Mouse (Mus musculus): ENCODE results near the gene Ptprg. TPM values are rescaled to one million over a fixed set of nuclear protein-coding genes. Genes with fewer than 3 reads are reported as not detected.
A peak's percentile ranks its signal among the peaks of the same experiment; 100 is the strongest.
"Not testable (repeated sequence)": the region's sequence is repeated elsewhere in the genome, so short reads cannot be mapped to it uniquely, and the experiment has no call there.

Gene Ptprg
- polyA plus RNA-seq, 1 experiment from 2014 or later: 14.3 TPM

DNA sequence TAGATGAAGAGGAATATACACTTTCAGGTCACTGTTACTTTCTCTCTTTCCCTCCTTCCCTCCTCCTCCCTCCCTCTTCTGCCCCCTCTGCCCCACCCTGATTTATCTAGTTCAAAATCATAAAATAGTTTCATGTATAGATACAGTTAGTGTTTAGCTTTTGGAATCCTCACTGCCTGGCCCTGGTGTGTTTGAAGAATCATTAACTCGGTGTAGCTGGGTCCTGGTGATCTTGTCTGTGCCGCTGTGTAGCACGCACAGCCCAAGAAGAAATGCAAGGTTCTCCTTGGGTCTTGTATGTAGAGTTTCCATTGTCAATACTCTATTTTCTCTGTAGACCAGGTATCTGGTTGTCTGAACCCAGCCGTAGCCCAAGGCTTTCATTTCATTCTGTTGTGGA, 494.3 kb downstream of the Ptprg start:
- Histone ChIP-seq H3K4me1 (ENCODE audit: control insufficient read depth, insufficient read depth, low read length) (no peaks in the 10 kb centered on the region), H3K27ac (ENCODE audit: low read length) (no peak overlapping the region), H3K4me3 (ENCODE audit: low read length) (no peak overlapping the region), H3K36me3 (ENCODE audit: control insufficient read depth, insufficient read depth, low read length) (no peaks in the 10 kb centered on the region), H3K27me3 (replicated peaks; ENCODE audit: control insufficient read depth, insufficient read depth, low read length) (no peaks in the 10 kb centered on the region), H3K9me3 (ENCODE audit: control insufficient read depth, low read length) (no peaks in the 10 kb centered on the region), H3K9ac (ENCODE audit: low read depth, low read length) (no peak overlapping the region), H3K4me2 (ENCODE audit: low read depth, low read length) (no peak overlapping the region)
- peak; percentile 65 for ATAC-seq
- 73% methylated on average over 4 of the region's 4 CpGs for WGBS

DNA sequence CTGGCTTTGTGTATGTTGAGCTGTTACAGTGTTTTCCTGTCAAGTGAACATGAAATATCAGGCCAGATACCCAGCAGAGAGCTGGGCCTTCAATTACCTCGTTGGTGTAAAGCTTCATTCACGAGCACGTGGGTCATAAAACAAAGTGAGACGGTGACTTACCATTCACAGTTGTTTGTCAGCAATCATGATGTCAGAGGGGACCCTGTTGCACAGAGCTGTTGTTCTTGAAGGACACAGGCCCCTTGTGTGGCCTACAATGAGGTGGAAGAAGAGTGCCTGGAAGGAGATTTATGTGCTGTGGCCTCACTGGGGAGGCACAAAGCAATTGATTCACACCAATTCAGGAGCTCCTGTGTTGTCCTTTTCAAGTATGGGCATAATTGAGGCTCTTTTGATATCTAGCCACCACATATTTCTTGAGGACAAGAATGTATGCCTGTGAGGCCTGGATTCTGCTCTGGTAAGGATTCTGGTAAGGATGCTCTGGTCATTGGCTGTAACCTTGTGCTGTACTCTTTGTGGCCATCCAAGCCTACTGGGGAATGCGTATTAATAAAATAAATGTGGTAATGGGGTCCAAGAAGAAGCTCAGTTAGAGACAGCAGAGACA, 503.7 kb downstream of the Ptprg start:
- Histone ChIP-seq H3K9ac (ENCODE audit: low read depth, low read length) (no peak overlapping the region), H3K27me3 (replicated peaks; ENCODE audit: control insufficient read depth, insufficient read depth, low read length) (no peaks in the 10 kb centered on the region), H3K27ac (ENCODE audit: low read length) (no peak overlapping the region), H3K4me1 (ENCODE audit: control insufficient read depth, insufficient read depth, low read length) (no peaks in the 10 kb centered on the region), H3K4me3 (ENCODE audit: low read length) (no peak overlapping the region), H3K9me3 (ENCODE audit: control insufficient read depth, low read length) (no peaks in the 10 kb centered on the region), H3K4me2 (ENCODE audit: low read depth, low read length) (no peak overlapping the region), H3K36me3 (ENCODE audit: control insufficient read depth, insufficient read depth, low read length) (no peaks in the 10 kb centered on the region)
- 48% methylated on average over 5 of the region's 5 CpGs for WGBS
- ATAC-seq: no peak

DNA sequence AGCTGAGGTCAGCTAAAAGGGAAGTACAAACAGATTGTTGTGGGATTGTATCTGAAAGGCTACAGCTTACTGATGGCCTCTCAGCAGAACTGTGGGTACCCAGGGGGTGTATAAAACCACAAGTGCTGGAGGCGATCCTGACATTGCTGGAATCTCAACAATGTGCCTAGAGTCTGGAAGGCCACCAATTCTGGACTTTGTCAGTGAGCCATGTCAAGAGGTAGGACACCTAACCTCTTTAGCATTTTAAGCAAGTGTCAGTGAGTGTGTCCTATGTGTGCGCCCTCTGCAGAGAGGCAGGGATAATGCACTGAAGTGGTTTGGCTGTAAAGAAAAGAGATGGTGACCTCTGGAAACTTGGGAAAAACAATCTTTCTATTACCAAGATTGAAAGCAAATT, 504.5 kb downstream of the Ptprg start:
- no peaks in the 10 kb centered on the region for H3K27me3 ChIP-seq (replicated peaks; ENCODE audit: control insufficient read depth, insufficient read depth, low read length)
- no peaks in the 10 kb centered on the region for H3K9me3 ChIP-seq (ENCODE audit: control insufficient read depth, low read length)
- WGBS: 69% methylated on average over 2 of the region's 2 CpGs
- ATAC-seq: no peak
- no peaks in the 10 kb centered on the region for H3K4me1 ChIP-seq (ENCODE audit: control insufficient read depth, insufficient read depth, low read length)
- H3K9ac ChIP-seq (ENCODE audit: low read depth, low read length): no peak overlapping the region
- H3K27ac ChIP-seq (ENCODE audit: low read length): no peak overlapping the region
- H3K4me2 ChIP-seq (ENCODE audit: low read depth, low read length): no peak overlapping the region
- no peaks in the 10 kb centered on the region for H3K36me3 ChIP-seq (ENCODE audit: control insufficient read depth, insufficient read depth, low read length)
- H3K4me3 ChIP-seq (ENCODE audit: low read length): no peak overlapping the region

DNA sequence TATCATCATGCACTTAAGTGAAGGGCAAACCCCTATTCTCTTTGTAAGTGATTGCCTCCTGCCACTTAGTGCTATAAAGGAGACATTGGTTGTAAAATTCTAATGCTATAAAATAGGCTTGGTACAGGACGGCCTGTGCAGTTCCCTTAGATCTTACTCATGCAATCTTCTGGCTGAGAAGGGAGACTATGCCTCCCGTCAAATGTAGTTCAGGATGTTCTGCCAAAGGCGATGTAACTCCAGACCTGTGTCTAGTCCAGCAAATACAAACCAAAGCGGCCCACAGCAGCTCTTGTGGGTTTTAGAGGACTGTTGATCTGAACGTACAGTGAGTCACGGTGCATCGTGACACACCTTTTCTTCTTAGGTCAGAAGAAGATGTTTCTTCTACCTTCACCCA, 505.8 kb downstream of the Ptprg start:
- no peak overlapping the region for H3K4me3 ChIP-seq (ENCODE audit: low read length)
- no peak overlapping the region for H3K27ac ChIP-seq (ENCODE audit: low read length)
- no peak overlapping the region for H3K4me2 ChIP-seq (ENCODE audit: low read depth, low read length)
- H3K9ac ChIP-seq (ENCODE audit: low read depth, low read length): no peak overlapping the region
- no peaks in the 10 kb centered on the region for H3K9me3 ChIP-seq (ENCODE audit: control insufficient read depth, low read length)
- 82% methylated on average over 7 of the region's 7 CpGs for WGBS
- no peaks in the 10 kb centered on the region for H3K36me3 ChIP-seq (ENCODE audit: control insufficient read depth, insufficient read depth, low read length)
- no peaks in the 10 kb centered on the region for H3K27me3 ChIP-seq (replicated peaks; ENCODE audit: control insufficient read depth, insufficient read depth, low read length)
- H3K4me1 ChIP-seq (ENCODE audit: control insufficient read depth, insufficient read depth, low read length): no peaks in the 10 kb centered on the region
- ATAC-seq: no peak

DNA sequence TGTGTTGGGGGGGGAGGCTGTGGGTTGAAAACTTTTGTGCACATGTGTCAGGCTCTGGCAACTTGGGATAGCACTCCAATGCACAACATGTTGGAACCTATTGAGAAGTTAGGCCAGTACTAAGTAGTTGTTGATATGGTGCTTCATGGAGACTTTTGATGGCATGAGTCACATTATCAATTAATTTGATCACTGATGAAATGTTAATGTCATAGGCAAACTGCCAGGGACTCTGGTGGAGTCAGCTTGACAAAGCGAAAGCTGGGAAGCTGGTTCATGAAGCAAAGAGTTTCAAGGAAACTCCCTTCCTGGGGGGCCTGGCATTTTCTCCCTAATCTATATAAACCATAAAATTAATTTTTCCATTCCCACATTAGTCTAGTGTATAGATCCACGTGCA, 508.0 kb downstream of the Ptprg start:
- H3K4me1 ChIP-seq (ENCODE audit: control insufficient read depth, insufficient read depth, low read length); H3K36me3 ChIP-seq (ENCODE audit: control insufficient read depth, insufficient read depth, low read length); ATAC-seq; H3K4me3 ChIP-seq (ENCODE audit: low read length); H3K27me3 ChIP-seq (replicated peaks; ENCODE audit: control insufficient read depth, insufficient read depth, low read length); H3K27ac ChIP-seq (ENCODE audit: low read length); H3K9ac ChIP-seq (ENCODE audit: low read depth, low read length); H3K9me3 ChIP-seq (ENCODE audit: control insufficient read depth, low read length); H3K4me2 ChIP-seq (ENCODE audit: low read depth, low read length): not testable (repeated sequence)
- 92% methylated on average over 1 of the region's 2 CpGs for WGBS

DNA sequence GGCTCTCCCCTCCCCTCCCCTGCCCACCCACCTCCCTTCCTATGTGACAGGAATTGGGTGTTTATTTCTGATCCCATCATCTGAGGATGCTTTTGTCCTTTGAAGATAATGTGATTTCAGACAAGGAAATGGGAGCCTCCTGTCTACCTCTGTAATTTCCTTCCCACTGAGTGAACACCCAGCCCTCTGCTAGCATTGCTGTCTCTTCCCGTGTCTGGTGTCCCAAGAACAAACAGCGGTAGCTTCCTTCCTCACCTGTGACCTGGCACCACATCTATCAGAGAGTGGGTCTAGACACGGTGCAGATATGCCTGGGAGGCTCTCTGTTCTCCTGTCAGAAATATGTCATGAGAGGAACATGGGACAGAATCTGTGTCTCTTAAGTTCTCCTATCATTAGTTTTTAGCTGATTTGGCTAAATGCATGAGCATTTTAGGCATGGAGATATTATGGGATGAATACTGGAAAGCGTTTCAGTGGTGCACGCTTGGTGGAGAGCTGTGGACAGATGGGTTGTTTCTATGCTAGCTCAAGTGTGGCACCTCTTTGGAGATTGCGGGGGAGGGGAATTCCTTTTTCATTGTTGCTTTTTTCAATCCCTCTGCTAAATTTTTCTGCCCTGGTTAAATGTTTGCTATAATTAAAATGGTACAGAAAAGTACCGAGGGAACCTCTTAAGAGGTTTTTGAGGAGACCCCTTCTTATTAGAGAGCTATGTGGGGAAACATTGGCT, 509.5 kb downstream of the Ptprg start:
- no peaks in the 10 kb centered on the region for H3K36me3 ChIP-seq (ENCODE audit: control insufficient read depth, insufficient read depth, low read length)
- no peak overlapping the region for H3K4me3 ChIP-seq (ENCODE audit: low read length)
- ATAC-seq: no peak
- no peak overlapping the region for H3K9ac ChIP-seq (ENCODE audit: low read depth, low read length)
- no peak overlapping the region for H3K27ac ChIP-seq (ENCODE audit: low read length)
- H3K27me3 ChIP-seq (replicated peaks; ENCODE audit: control insufficient read depth, insufficient read depth, low read length): no peaks in the 10 kb centered on the region
- 79% methylated on average over 7 of the region's 7 CpGs for WGBS
- H3K9me3 ChIP-seq (ENCODE audit: control insufficient read depth, low read length): no peaks in the 10 kb centered on the region
- no peak overlapping the region for H3K4me2 ChIP-seq (ENCODE audit: low read depth, low read length)
- no peaks in the 10 kb centered on the region for H3K4me1 ChIP-seq (ENCODE audit: control insufficient read depth, insufficient read depth, low read length)

DNA sequence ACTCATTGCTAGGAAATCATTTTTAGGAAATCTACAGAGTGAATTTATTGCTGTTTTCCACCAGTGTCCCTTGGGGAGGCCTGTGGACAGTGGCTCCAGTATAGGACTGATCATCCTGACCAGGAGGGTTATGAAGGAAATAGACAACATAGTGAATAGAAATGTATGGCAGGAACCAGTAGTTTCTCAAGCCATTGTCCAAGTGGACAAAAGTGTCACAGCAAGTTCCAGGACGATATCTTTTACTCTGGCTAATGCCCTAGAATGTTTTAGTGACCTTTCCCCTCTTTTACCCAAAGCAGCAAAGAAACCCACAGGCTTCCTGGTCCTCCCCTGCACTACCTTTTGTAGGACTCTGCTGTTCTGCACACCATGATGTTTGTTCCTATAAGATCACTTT, 511.7 kb downstream of the Ptprg start:
- no peaks in the 10 kb centered on the region for H3K27me3 ChIP-seq (replicated peaks; ENCODE audit: control insufficient read depth, insufficient read depth, low read length)
- no peak overlapping the region for H3K27ac ChIP-seq (ENCODE audit: low read length)
- no peaks in the 10 kb centered on the region for H3K4me1 ChIP-seq (ENCODE audit: control insufficient read depth, insufficient read depth, low read length)
- 85% methylated on average over 1 of the region's 1 CpGs for WGBS
- H3K36me3 ChIP-seq (ENCODE audit: control insufficient read depth, insufficient read depth, low read length): no peaks in the 10 kb centered on the region
- no peaks in the 10 kb centered on the region for H3K9me3 ChIP-seq (ENCODE audit: control insufficient read depth, low read length)
- no peak overlapping the region for H3K4me3 ChIP-seq (ENCODE audit: low read length)
- no peak overlapping the region for H3K9ac ChIP-seq (ENCODE audit: low read depth, low read length)
- no peak overlapping the region for H3K4me2 ChIP-seq (ENCODE audit: low read depth, low read length)
- no peak for ATAC-seq

DNA sequence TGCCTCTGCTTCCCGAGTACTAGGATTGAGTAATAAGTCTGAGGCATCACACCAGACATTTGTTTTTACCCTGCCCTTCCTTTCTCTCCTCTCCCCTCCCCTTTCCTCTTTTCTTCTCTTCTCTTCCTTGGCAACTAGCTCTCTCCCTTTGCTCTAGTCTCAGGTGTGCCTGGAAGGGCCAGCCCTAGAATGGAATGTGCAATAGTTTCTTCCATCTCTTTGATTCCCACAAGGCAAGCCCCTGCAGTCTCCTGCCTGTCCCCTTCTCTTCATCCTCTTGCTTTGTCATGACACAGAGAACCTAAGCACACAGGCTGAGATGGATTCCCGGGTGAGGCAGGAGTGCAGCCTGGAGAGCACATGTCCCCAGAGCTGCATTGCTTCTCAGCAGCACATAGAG, 512.4 kb downstream of the Ptprg start:
- H3K9ac ChIP-seq (ENCODE audit: low read depth, low read length): no peak overlapping the region
- H3K4me2 ChIP-seq (ENCODE audit: low read depth, low read length): no peak overlapping the region
- H3K4me3 ChIP-seq (ENCODE audit: low read length): no peak overlapping the region
- no peaks in the 10 kb centered on the region for H3K27me3 ChIP-seq (replicated peaks; ENCODE audit: control insufficient read depth, insufficient read depth, low read length)
- H3K4me1 ChIP-seq (ENCODE audit: control insufficient read depth, insufficient read depth, low read length): no peaks in the 10 kb centered on the region
- H3K9me3 ChIP-seq (ENCODE audit: control insufficient read depth, low read length): no peaks in the 10 kb centered on the region
- no peaks in the 10 kb centered on the region for H3K36me3 ChIP-seq (ENCODE audit: control insufficient read depth, insufficient read depth, low read length)
- 53% methylated on average over 2 of the region's 2 CpGs for WGBS
- H3K27ac ChIP-seq (ENCODE audit: low read length): no peak overlapping the region
- no peak for ATAC-seq

DNA sequence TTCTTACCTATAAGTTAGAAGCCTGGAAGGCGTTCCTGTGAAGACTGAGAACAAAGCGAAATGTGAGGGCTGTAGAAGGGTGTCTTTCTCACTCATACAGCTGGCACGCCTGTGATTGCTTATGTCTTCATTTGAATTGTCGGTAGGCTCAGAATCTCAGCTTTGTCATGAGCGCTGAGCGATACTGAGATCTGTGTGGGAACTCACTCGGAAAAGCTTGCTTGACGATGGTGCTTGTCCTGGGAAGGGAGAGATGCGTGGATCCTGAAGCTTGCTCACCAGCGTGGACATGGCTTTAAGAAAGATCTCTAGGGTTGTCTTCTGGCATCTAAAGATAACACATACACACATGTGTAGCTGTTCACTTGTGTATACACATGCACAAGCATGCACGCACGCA, 516.4 kb downstream of the Ptprg start:
- no peaks in the 10 kb centered on the region for H3K9me3 ChIP-seq (ENCODE audit: control insufficient read depth, low read length)
- H3K27ac ChIP-seq (ENCODE audit: low read length): no peak overlapping the region
- no peak overlapping the region for H3K9ac ChIP-seq (ENCODE audit: low read depth, low read length)
- no peaks in the 10 kb centered on the region for H3K4me1 ChIP-seq (ENCODE audit: control insufficient read depth, insufficient read depth, low read length)
- H3K4me3 ChIP-seq (ENCODE audit: low read length): no peak overlapping the region
- no peaks in the 10 kb centered on the region for H3K36me3 ChIP-seq (ENCODE audit: control insufficient read depth, insufficient read depth, low read length)
- H3K27me3 ChIP-seq (replicated peaks; ENCODE audit: control insufficient read depth, insufficient read depth, low read length): no peaks in the 10 kb centered on the region
- H3K4me2 ChIP-seq (ENCODE audit: low read depth, low read length): no peak overlapping the region
- WGBS: 93% methylated on average over 12 of the region's 12 CpGs
- ATAC-seq: no peak

DNA sequence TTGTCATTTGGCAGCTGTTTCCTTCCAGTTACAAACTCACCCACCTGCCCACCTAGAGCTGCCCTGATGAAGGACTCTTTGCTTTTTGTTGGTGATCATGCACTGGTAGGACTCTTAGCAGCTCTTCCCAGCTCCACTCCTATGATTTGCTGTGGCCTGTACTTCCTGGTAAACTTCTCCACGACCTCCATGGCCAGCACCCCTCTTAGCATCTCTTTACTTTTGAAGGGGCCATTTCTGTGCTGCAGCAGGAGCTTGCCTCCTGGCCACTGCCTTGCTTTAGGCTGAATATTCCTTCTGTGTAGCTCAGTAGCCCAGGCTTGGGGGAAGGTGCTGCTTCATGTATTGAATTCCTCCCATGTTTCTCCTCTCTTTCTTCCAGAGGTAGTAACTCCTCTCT, 517.0 kb downstream of the Ptprg start:
- Histone ChIP-seq H3K27ac (ENCODE audit: low read length) (no peak overlapping the region), H3K9ac (ENCODE audit: low read depth, low read length) (no peak overlapping the region), H3K36me3 (ENCODE audit: control insufficient read depth, insufficient read depth, low read length) (no peaks in the 10 kb centered on the region), H3K4me2 (ENCODE audit: low read depth, low read length) (no peak overlapping the region), H3K9me3 (ENCODE audit: control insufficient read depth, low read length) (no peaks in the 10 kb centered on the region), H3K4me3 (ENCODE audit: low read length) (no peak overlapping the region), H3K4me1 (ENCODE audit: control insufficient read depth, insufficient read depth, low read length) (no peaks in the 10 kb centered on the region), H3K27me3 (replicated peaks; ENCODE audit: control insufficient read depth, insufficient read depth, low read length) (no peaks in the 10 kb centered on the region)
- 29% methylated on average over 1 of the region's 1 CpGs for WGBS
- ATAC-seq: no peak

All from intestine, embryonic 16.5 days (tissue).